Mouse (Mus musculus): Measurements from ENCODE around the gene Pin4.
A peak's percentile ranks its signal among the peaks of the same experiment; 100 is the strongest.

Pin4 gene

GRCm38 (mm10) chrX:102156618-102157422 is 37.6 kb downstream of the Pin4 start, which contains the start of gene Ercc6l:
Gene Ercc6l (minus strand): TSS chrX:102157091.
- DNase-seq (ENCODE audit: low spot score), result peak; percentile 79

- DNase-seq (ENCODE audit: low spot score), result no peak
Observed at GRCm38 (mm10) chrX:102157423-102157791, 38.2 kb downstream of the Pin4 start.

- no peak for DNase-seq (ENCODE audit: low spot score)
Observed at GRCm38 (mm10) chrX:102159778-102160177, 40.5 kb downstream of the Pin4 start.

- DNase-seq (ENCODE audit: low spot score), result no peak
Observed at GRCm38 (mm10) chrX:102160528-102160927, 41.3 kb downstream of the Pin4 start.

GRCm38 (mm10) chrX:102163096-102163495 is 43.8 kb downstream of the Pin4 start:
- DNase-seq (ENCODE audit: low spot score), result no peak

GRCm38 (mm10) chrX:102163529-102163928 is 44.3 kb downstream of the Pin4 start:
- no peak for DNase-seq (ENCODE audit: low spot score)

- DNase-seq (ENCODE audit: low spot score), result no peak
Observed at GRCm38 (mm10) chrX:102166521-102166920, 47.3 kb downstream of the Pin4 start.

- DNase-seq (ENCODE audit: low spot score), result no peak
Observed at GRCm38 (mm10) chrX:102166986-102167385, 47.7 kb downstream of the Pin4 start.

GRCm38 (mm10) chrX:102169724-102170123 is 50.5 kb downstream of the Pin4 start:
- no peak for DNase-seq (ENCODE audit: low spot score)

GRCm38 (mm10) chrX:102170135-102170534 is 50.9 kb downstream of the Pin4 start:
- DNase-seq (ENCODE audit: low spot score), result no peak

GRCm38 (mm10) chrX:102170900-102171299 is 51.7 kb downstream of the Pin4 start:
- no peak for DNase-seq (ENCODE audit: low spot score)

GRCm38 (mm10) chrX:102175538-102176287 is 56.5 kb downstream of the Pin4 start:
- DNase-seq (ENCODE audit: low spot score), result no peak

All from spleen, adult 12 weeks (tissue).